ENCODE assay signal across 16 mouse cellular contexts in genomic region chr4:140483134-140483533, GRCm38 (mm10).
"Had no signal": no experiment of that assay in that cellular context is flagged by ENCODE, and none has a peak within 500 bp of the region (broad histone marks: within the 10 kb centered on the region; RNA-seq: fewer than 3 reads in every experiment).

No protein-coding gene starts in this region.

- H3K27ac ChIP-seq: neural tube, embryonic 13.5 days; neural tube, embryonic 15.5 days; stomach, embryonic 15.5 days; stomach, postnatal 0 days had no signal

- DNase-seq: retina, postnatal 1 day; right cerebral cortex, adult 18-20 months; right cerebral cortex, postnatal 14 days; right cerebral cortex, postnatal 25 days; right cerebral cortex, postnatal 4 days; spleen, adult 18-20 months; thymus, adult 18-20 months; thymus, adult 2 months; thymus, postnatal 14 days; thymus, postnatal 25 days; thymus, postnatal 36 days; thymus, postnatal 4 days had no signal

- H3K36me3 ChIP-seq: neural tube, embryonic 13.5 days; neural tube, embryonic 15.5 days; stomach, embryonic 15.5 days had no signal

- H3K4me3 ChIP-seq: neural tube, embryonic 13.5 days; neural tube, embryonic 15.5 days; stomach, embryonic 15.5 days had no signal

- H3K27me3 ChIP-seq: neural tube, embryonic 13.5 days; neural tube, embryonic 15.5 days; stomach, embryonic 15.5 days had no signal

- H3K9ac ChIP-seq: neural tube, embryonic 13.5 days; neural tube, embryonic 15.5 days; stomach, embryonic 15.5 days had no signal

- H3K4me1 ChIP-seq: stomach, embryonic 15.5 days had no signal

- H3K4me2 ChIP-seq: neural tube, embryonic 13.5 days; neural tube, embryonic 15.5 days; stomach, embryonic 15.5 days had no signal

- H3K9me3 ChIP-seq: neural tube, embryonic 13.5 days; neural tube, embryonic 15.5 days; stomach, embryonic 15.5 days had no signal
